Mouse (Mus musculus) heart, embryonic 11.5 days (tissue): Measurements from ENCODE around the gene Snx20. TPM values are rescaled to one million over a fixed set of nuclear protein-coding genes. Genes with fewer than 3 reads are reported as not detected.
"Not testable (repeated sequence)": the region's sequence is repeated elsewhere in the genome, so short reads cannot be mapped to it uniquely, and the experiment has no call there.

ENCODE experiments used
- ATAC-seq: fragments of 200-750 bp; cut with Nextera tagmentation; replicated peaks from 2 replicates; pipeline ENCODE4 v1.8.0; 2017; ENCODE audit warnings: moderate library complexity; ENCODE audit not compliant: insufficient number of reproducible peaks, low FRiP score, low TSS enrichment
- H3K27ac ChIP-seq: fragments of 300-500 bp; sonication (generic); 2 replicates; pipeline ENCODE4 v1.5.1; 2014; ENCODE audit warnings: mild to moderate bottlenecking, low read depth, low read length
- H3K27me3 ChIP-seq: fragments of 300-500 bp; sonication (generic); 2 replicates; pipeline ENCODE4 v1.6.1; 2014; ENCODE audit warnings: mild to moderate bottlenecking, low read length, mixed read lengths; ENCODE audit not compliant: control insufficient read depth, insufficient read depth
- H3K36me3 ChIP-seq: fragments of 300-500 bp; sonication (generic); 2 replicates; pipeline ENCODE4 v1.6.1; 2014; ENCODE audit warnings: mild to moderate bottlenecking, low read length, moderate library complexity, mixed read lengths; ENCODE audit not compliant: control insufficient read depth, insufficient read depth
- H3K4me1 ChIP-seq: fragments of 300-500 bp; sonication (generic); 2 replicates; pipeline ENCODE4 v1.6.1; 2014; ENCODE audit warnings: low read length; ENCODE audit not compliant: control insufficient read depth, insufficient read depth
- H3K4me2 ChIP-seq: fragments of 300-500 bp; sonication (generic); 2 replicates; pipeline ENCODE4 v1.6.1; 2014; ENCODE audit warnings: mild to moderate bottlenecking, moderate library complexity
- H3K4me3 ChIP-seq: fragments of 300-500 bp; sonication (generic); 2 replicates; pipeline ENCODE4 v1.5.1; 2014; ENCODE audit warnings: low read depth, low read length
- H3K9ac ChIP-seq: fragments of 300-500 bp; sonication (generic); 2 replicates; pipeline ENCODE4 v1.6.1; 2014; ENCODE audit warnings: mild to moderate bottlenecking, low read depth, low read length, moderate library complexity
- H3K9me3 ChIP-seq: fragments of 300-500 bp; sonication (generic); replicated peaks from 2 replicates; pipeline ENCODE4 v1.6.1; 2016; ENCODE audit warnings: low read length; ENCODE audit not compliant: control insufficient read depth
- WGBS: fragments of 180-500 bp; shearing (Covaris S2); extraction: QIAGEN DNeasy Blood & Tissue Kit; methylation state at CpG from one replicate; pipeline ENCODE4 v1.1.7; 2014; ENCODE audit not compliant: insufficient replicate concordance; 5-methylcytosine and 5-hydroxymethylcytosine counted together
- polyA plus RNA-seq: library from polyadenylated mRNA; unstranded; fragments of >200 nt; fragmentation: Nextera tagmentation; extraction: Ambion mirVana; gene quantifications from 2 replicates; pipeline ENCODE4 v1.2.1, GENCODE M21; 2014

The Snx20 gene
- polyA plus RNA-seq, 1 experiment from 2014 or later, result 0.63 TPM

DNA sequence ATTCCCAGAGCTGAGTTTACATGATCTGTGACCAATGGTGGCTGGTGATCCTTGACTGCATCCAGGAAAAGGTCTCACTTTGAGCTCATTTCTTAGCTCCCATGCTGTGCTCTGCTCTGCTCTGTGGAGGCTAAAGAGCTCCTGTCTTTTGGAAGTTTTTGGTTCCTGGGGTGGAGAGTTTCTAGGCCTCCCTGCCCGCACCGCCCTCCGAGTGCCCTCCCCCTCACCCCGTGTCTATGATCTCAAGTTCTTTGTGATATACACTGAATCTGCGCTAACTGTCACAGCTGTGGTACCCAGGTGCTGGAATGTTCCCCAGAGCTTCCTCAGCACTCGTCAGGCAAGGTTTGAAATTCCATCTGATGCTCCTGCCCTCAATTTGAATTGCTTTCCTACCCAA lies 34.9 kb upstream of the Snx20 start:
- no peak overlapping the region for H3K4me2 ChIP-seq
- no peak overlapping the region for H3K27ac ChIP-seq
- H3K27me3 ChIP-seq, result peaks cover 2% of the 10 kb centered on the region; the same call in 1 of the 2 replicates
- H3K9ac ChIP-seq, result no peak overlapping the region
- WGBS, result 74% methylated on average over 6 of the region's 6 CpGs
- no peaks in the 10 kb centered on the region for H3K4me1 ChIP-seq
- no peak overlapping the region for H3K4me3 ChIP-seq
- ATAC-seq, result no peak
- no peaks in the 10 kb centered on the region for H3K36me3 ChIP-seq
- no peaks in the 10 kb centered on the region for H3K9me3 ChIP-seq

DNA sequence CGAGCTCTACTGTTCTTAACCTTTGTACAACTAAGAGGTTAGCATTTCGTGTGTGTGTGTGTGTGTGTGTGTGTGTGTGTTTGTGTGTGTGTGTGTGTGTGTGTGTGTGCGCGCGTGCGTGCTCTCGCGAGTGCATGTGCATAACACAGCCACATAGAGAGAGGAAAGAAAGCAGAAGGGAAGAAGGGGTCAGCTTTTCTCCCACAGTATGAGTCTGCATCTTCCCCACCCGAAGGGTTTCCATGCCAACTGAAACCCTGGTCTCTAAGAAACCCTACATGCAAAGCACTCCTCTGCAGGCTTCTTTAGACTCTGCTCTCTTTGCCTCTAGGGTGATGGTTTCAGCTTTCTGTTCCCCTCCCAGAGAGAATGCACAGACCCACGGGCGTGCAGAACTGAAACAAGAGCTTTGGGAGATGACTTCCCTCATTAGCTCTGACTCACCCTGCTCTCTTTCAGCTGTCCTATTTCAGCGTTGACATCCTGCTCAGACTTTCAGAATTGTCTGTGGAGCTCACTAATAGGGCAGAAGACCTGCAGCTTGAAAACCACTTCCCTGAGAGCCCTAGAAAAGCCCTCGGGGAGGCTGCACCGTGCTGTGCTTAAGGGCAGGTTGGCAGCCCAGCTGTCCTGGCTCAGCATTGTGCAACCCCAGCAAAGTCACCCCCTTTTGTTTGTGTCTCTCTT lies 32.6 kb upstream of the Snx20 start:
- 77% methylated on average over 13 of the region's 14 CpGs for WGBS
- H3K4me3 ChIP-seq, result no peak overlapping the region
- no peak overlapping the region for H3K4me2 ChIP-seq
- H3K4me1 ChIP-seq, result no peaks in the 10 kb centered on the region
- H3K36me3 ChIP-seq, result no peaks in the 10 kb centered on the region
- peaks cover 4% of the 10 kb centered on the region; the same call in 1 of the 2 replicates for H3K27me3 ChIP-seq
- no peak overlapping the region for H3K27ac ChIP-seq
- H3K9ac ChIP-seq, result no peak overlapping the region
- no peak for ATAC-seq
- no peaks in the 10 kb centered on the region for H3K9me3 ChIP-seq

DNA sequence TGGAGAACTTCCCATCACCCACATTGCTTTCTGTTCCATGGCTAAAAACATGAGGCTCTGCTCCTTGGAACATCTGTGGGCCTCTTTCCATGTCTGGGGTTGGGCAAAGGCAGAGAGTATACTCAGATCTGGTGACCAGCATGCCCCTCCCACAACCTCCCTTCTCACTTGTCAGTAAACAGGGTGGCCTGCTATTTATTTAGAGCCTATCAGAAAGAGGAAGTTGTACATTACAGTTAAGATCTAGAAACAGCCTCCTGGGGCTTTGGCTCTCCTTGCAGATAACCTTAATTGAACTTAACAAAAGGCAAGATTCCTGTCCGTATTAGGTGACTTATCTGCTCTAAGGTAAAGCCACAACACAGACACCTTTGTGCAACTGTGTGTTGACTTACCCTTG lies 30.5 kb upstream of the Snx20 start:
- WGBS, result 12% methylated on average over 1 of the region's 1 CpGs
- no peaks in the 10 kb centered on the region for H3K9me3 ChIP-seq
- no peak overlapping the region for H3K4me2 ChIP-seq
- no peak overlapping the region for H3K4me3 ChIP-seq
- no peaks in the 10 kb centered on the region for H3K36me3 ChIP-seq
- H3K9ac ChIP-seq, result no peak overlapping the region
- no peak for ATAC-seq
- peaks cover 7% of the 10 kb centered on the region for H3K27me3 ChIP-seq
- H3K4me1 ChIP-seq, result no peaks in the 10 kb centered on the region
- H3K27ac ChIP-seq, result no peak overlapping the region

DNA sequence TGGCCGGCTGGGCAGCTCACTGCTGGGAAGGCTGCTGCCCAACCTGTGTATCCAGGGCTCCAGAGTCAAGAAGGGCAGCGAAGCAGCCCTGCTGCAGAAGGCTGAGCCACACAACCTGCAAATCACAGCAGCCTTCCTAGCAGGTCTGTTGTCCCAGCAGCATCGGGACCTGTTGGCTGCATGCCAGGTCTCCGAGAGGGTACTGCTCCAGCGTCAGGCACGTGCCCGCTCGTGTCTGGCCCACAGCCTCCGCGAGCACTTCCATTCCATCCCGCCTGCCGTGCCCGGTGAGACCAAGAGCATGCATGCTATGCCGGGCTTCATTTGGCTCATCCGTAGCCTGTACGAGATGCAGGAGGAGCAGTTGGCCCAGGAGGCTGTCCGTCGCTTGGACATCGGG lies 29.0 kb upstream of the Snx20 start:
- Histone ChIP-seq H3K9ac (no peak overlapping the region), H3K9me3 (no peaks in the 10 kb centered on the region), H3K4me1 (no peaks in the 10 kb centered on the region), H3K27me3 (peaks cover 7% of the 10 kb centered on the region), H3K27ac (no peak overlapping the region), H3K4me3 (no peak overlapping the region), H3K36me3 (no peaks in the 10 kb centered on the region), H3K4me2 (no peak overlapping the region)
- 81% methylated on average over 19 of the region's 19 CpGs for WGBS
- no peak for ATAC-seq

DNA sequence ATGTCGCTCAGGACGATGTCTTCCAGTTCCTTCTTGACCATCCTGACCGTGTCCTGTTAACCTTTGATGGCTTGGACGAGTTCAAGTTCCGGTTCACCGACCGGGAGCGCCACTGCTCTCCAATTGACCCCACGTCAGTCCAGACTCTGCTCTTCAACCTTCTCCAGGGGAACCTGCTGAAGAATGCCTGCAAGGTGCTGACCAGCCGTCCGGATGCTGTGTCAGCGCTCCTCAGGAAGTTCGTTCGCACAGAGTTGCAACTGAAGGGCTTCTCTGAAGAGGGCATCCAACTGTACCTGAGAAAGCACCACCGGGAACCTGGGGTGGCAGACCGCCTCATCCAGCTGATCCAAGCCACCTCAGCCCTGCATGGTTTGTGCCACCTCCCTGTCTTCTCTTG lies 28.2 kb upstream of the Snx20 start:
- Histone ChIP-seq H3K4me1 (no peaks in the 10 kb centered on the region), H3K27ac (no peak overlapping the region), H3K9ac (no peak overlapping the region), H3K27me3 (peaks cover 4% of the 10 kb centered on the region), H3K4me2 (no peak overlapping the region), H3K36me3 (no peaks in the 10 kb centered on the region), H3K9me3 (no peaks in the 10 kb centered on the region), H3K4me3 (no peak overlapping the region)
- no peak for ATAC-seq
- WGBS, result 83% methylated on average over 16 of the region's 16 CpGs

DNA sequence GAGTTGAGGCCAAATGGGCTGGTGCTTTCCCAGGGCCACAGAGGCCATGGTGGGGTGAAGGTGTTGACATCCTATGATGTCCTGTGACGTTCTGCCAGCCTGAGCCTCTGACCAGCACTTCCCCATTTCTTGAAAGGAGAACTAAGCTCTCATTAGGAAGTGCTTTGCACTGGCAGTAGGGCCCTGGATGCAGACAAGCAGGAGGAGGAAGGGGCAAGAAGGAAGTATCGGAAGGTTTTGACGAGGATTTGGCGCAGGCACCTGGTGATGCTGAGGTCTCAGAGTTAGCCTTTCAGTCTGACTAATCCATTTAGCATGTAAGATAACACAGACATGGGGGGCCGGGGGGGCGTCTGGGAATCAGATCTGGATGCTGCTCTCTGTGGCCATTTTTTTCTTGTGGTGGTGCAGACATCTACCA lies 26.5 kb upstream of the Snx20 start:
- Histone ChIP-seq H3K27me3 (peaks cover 4% of the 10 kb centered on the region), H3K27ac (no peak overlapping the region), H3K9ac (no peak overlapping the region), H3K9me3 (no peaks in the 10 kb centered on the region), H3K36me3 (no peaks in the 10 kb centered on the region), H3K4me2 (no peak overlapping the region), H3K4me3 (no peak overlapping the region), H3K4me1 (no peaks in the 10 kb centered on the region)
- ATAC-seq, result no peak
- 47% methylated on average over 6 of the region's 6 CpGs for WGBS

DNA sequence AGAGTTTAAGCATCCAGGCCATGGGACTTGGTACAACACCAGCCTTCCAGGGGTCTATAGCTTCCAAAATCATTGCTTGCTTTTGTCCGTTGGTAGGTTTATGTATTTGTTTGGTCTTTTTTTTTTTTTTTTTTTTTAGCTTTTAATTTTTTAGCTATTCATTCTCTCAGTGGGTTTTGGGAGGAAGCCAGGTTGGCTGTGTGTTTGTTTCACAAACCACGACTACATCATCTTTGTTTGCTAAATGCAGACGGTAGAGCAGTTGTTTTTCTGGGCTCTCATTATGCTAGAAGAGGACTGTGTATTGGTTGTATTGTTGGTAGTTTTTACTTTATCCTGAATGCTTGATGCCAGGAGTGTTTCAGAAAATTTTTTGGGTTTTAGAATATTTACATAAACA lies 23.9 kb upstream of the Snx20 start:
- no peak overlapping the region for H3K4me2 ChIP-seq
- H3K4me1 ChIP-seq, result no peaks in the 10 kb centered on the region
- no peak overlapping the region for H3K27ac ChIP-seq
- H3K27me3 ChIP-seq, result peaks cover 4% of the 10 kb centered on the region
- ATAC-seq, result no peak
- WGBS, result 82% methylated on average over 3 of the region's 3 CpGs
- no peaks in the 10 kb centered on the region for H3K36me3 ChIP-seq
- H3K4me3 ChIP-seq, result no peak overlapping the region
- H3K9me3 ChIP-seq, result no peaks in the 10 kb centered on the region
- H3K9ac ChIP-seq, result no peak overlapping the region

DNA sequence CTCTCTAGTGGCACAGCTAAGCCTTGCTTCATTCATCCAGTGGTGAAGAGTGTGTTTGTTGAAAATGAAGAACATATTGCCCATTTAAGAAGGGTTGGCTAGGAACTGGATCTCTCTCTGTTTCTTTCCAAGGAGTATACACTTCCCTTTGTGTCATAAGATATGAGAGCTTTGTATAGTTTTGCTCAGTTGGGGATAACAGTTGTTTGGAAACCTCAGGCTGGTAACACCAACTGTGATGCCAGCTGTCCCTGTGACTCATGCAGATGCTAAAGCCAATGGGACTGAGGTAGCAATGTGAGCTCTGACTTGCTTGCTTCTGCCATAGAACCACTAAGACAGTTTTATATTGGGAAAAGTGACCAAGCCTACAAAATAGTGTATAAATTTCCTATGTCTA lies 19.4 kb upstream of the Snx20 start:
- no peaks in the 10 kb centered on the region for H3K36me3 ChIP-seq
- H3K27me3 ChIP-seq, result peaks cover 3% of the 10 kb centered on the region; the same call in 1 of the 2 replicates
- H3K4me3 ChIP-seq, result no peak overlapping the region
- H3K9me3 ChIP-seq, result no peaks in the 10 kb centered on the region
- no peak overlapping the region for H3K27ac ChIP-seq
- no peak overlapping the region for H3K4me2 ChIP-seq
- ATAC-seq, result no peak
- H3K4me1 ChIP-seq, result no peaks in the 10 kb centered on the region
- no peak overlapping the region for H3K9ac ChIP-seq

DNA sequence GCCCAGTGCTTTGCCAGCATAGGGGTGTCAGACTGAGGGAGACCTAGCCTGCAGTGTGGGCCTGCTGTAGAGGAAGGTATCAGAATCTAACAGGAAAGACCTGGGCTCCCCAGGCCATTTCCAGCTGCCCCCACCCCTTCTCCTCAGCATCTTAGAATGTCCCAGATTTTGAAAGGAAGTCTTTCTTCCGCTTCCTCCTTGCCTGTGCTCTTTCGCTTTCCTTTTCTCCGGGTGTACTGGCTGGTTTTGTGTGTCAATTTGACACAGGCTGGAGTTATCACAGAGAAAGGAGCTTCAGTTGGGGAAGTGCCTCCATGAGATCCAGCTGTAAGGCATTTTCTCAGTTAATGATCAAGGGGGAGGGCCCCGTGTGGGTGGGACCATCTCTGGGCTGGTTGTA lies 15.2 kb upstream of the Snx20 start:
- not testable (repeated sequence) for H3K4me2 ChIP-seq, ATAC-seq, H3K9me3 ChIP-seq, H3K4me1 ChIP-seq, H3K9ac ChIP-seq, H3K27me3 ChIP-seq, H3K36me3 ChIP-seq, H3K4me3 ChIP-seq, H3K27ac ChIP-seq
- WGBS, result 73% methylated on average over 4 of the region's 4 CpGs
